Mouse (Mus musculus) neural tube, embryonic 10.5 days (tissue): Measurements from ENCODE around the gene Arhgef17.

Source experiments
- DNase-seq: peaks from one replicate; pipeline ENCODE4 v3.0.0-alpha.2; 2017; ENCODE audit warnings: low spot score; ENCODE audit errors: extremely low spot score

Gene Arhgef17

GRCm38 (mm10) chr7:100876771-100877170, 55.1 kb downstream of the Arhgef17 start:
- no peak for DNase-seq

- no peak for DNase-seq
Observed at GRCm38 (mm10) chr7:100876293-100876692, 55.6 kb downstream of the Arhgef17 start.

- no peak for DNase-seq
Observed at GRCm38 (mm10) chr7:100875822-100876221, 56.1 kb downstream of the Arhgef17 start.

GRCm38 (mm10) chr7:100873197-100873596, 58.7 kb downstream of the Arhgef17 start:
- no peak for DNase-seq

GRCm38 (mm10) chr7:100871892-100872291, 60.0 kb downstream of the Arhgef17 start:
- no peak for DNase-seq

- DNase-seq = no peak
Observed at GRCm38 (mm10) chr7:100871355-100871754, 60.6 kb downstream of the Arhgef17 start.

- DNase-seq = no peak
Observed at GRCm38 (mm10) chr7:100869877-100870629, 61.9 kb downstream of the Arhgef17 start.

- no peak for DNase-seq
Observed at GRCm38 (mm10) chr7:100868551-100868950, 63.4 kb downstream of the Arhgef17 start.

- no peak for DNase-seq
Observed at GRCm38 (mm10) chr7:100867561-100867960, 64.3 kb downstream of the Arhgef17 start.

- DNase-seq = peak; percentile 69
Observed at GRCm38 (mm10) chr7:100866675-100867074, 65.2 kb downstream of the Arhgef17 start.

GRCm38 (mm10) chr7:100862828-100863638, 68.9 kb downstream of the Arhgef17 start, which contains the start of gene Relt:
TSS of gene Relt (minus strand) at chr7:100863446.
- peak; percentile 98 for DNase-seq

GRCm38 (mm10) chr7:100862353-100862752, 69.6 kb downstream of the Arhgef17 start:
- DNase-seq = peak; percentile 33

GRCm38 (mm10) chr7:100861209-100861608, 70.7 kb downstream of the Arhgef17 start:
- no peak for DNase-seq

GRCm38 (mm10) chr7:100860450-100860849, 71.5 kb downstream of the Arhgef17 start:
- DNase-seq = no peak

- no peak for DNase-seq
Observed at GRCm38 (mm10) chr7:100855795-100856573, 75.9 kb downstream of the Arhgef17 start.

GRCm38 (mm10) chr7:100855300-100855699, 76.6 kb downstream of the Arhgef17 start:
- DNase-seq = no peak

GRCm38 (mm10) chr7:100854861-100855260, 77.0 kb downstream of the Arhgef17 start:
- no peak for DNase-seq

- no peak for DNase-seq
Observed at GRCm38 (mm10) chr7:100854137-100854814, 77.6 kb downstream of the Arhgef17 start.

- DNase-seq = no peak
Observed at GRCm38 (mm10) chr7:100853396-100853795, 78.5 kb downstream of the Arhgef17 start.

- no peak for DNase-seq
Observed at GRCm38 (mm10) chr7:100851481-100852356, 80.2 kb downstream of the Arhgef17 start.
